Mouse (Mus musculus) cerebellum, adult 9-11 months (tissue): ENCODE results near the gene Wipf2.
"Not testable (repeated sequence)": the region's sequence is repeated elsewhere in the genome, so short reads cannot be mapped to it uniquely, and the experiment has no call there.

Experiments
- DNase-seq: peaks from one replicate; pipeline ENCODE4 v3.0.0; 2022

The Wipf2 gene

DNA sequence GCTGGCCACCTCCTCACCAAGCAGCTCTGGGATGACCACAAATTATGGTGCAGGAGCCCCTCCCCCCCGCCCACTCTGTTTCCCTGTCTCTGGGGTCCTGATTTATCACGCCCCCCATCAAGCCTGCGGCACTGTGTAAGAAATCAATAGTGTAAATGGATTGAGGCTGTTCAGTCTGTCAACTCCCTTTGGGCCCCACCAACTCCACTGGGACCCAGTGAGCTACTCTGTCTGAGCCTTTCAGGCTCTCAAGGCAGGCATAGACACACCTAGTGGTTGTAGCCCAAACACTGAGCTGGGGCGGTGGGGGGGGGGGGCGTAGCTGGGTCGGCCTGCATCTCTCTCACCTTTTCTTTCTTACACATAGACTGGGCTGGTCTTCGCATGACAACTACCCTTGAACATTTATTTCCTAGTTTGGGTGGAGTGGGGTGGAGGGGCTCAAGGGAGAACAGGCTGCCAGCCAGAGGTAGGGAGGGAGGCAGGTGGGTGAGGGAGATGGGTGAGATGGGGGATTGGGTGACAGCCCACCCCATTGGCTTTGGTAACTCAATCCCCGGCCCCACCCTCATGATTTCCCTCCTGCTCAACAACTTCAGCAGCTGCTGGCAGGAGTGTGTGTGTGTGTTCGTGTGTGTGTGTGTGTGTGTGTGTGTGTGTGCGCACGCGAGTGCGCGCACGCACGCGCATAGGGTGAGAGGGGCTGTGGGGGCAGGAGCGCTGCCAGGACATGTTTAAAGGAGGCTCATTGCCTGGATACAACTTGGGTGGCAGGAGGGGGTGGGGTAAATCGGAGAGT, 69.1 kb downstream of the Wipf2 start:
- DNase-seq, result peak; percentile 60

DNA sequence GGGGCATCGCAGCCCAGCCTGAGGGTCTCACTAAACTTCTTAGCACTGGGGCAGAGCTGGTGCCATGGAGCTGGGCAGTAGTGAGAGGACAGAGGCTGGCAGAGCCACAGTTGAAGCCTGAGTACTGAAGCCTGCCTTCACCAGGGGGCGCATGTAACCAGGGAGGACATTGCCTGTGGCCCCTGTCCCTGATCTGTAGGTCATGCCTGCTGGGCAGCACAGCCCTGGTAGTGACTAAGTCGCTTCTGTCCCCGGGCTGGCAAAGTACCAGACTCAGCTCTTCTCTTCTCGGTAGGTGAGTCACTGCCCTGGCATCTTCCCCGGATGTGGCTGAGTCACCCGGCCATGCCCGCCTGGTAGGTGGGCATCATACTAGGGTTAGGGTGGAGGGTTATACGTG, 69.7 kb downstream of the Wipf2 start:
- peak; percentile 91 for DNase-seq

DNA sequence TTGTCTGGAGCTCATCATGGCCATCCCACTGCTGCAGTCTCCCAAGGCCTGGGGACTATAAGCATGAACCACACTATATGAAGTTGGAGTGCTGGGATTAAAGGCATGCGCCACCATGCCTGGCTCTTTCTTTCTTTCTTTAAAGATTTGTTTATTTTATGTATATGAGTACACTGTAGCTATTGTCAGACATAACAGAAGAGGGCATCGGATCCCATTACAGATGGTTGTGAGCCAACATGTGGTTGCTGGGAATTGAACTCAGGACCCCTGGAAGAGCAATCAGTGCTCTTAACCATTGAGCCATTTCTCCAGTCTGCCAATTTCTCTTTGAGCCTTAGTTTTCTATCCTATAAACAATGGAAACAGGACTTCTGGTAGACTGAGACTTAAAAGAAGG, 70.4 kb downstream of the Wipf2 start:
- DNase-seq, result not testable (repeated sequence)

DNA sequence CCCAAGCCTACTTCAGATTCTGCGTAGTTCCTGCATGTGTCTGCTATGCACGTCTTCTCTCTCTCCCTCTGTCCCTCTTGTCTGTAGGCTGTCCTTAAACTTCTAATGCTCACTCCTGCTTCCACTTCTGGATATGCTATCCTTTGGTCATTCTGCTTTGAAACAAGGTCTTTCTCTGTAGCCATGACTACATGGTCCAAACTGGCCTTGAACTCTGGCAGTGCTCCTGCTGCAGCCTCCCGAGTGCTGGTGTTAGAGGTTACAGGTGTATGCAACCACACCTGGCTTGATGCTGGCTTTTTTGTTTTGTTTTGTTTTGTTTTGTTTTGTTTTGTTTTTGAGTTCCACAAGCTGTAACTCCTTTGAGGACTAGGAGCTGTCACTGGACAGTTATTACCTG, 70.9 kb downstream of the Wipf2 start:
- no peak for DNase-seq

GRCm38 (mm10) chr11:98935123-98935522, 71.7 kb downstream of the Wipf2 start:
- DNase-seq, result peak; percentile 42

DNA sequence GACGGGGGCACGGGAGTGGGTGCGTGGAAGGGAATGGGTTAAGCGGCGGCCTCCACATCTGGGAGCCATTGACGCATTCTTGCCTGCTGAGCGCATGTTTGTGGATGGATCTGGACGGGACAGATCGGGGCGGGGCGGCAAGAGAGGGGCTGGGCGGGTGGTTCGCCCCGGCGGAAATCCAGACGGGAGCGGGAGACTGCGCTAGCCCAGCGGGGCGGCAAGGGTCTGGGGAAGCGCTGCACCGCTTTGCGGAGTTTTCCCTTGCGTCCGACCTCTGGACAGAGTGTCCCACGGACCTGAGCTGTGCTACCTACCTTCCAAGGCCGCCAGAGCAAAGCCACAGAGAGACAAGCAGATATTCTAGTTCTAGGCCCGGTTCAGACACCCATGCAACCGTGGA, 72.7 kb downstream of the Wipf2 start:
- peak; percentile 47 for DNase-seq

DNA sequence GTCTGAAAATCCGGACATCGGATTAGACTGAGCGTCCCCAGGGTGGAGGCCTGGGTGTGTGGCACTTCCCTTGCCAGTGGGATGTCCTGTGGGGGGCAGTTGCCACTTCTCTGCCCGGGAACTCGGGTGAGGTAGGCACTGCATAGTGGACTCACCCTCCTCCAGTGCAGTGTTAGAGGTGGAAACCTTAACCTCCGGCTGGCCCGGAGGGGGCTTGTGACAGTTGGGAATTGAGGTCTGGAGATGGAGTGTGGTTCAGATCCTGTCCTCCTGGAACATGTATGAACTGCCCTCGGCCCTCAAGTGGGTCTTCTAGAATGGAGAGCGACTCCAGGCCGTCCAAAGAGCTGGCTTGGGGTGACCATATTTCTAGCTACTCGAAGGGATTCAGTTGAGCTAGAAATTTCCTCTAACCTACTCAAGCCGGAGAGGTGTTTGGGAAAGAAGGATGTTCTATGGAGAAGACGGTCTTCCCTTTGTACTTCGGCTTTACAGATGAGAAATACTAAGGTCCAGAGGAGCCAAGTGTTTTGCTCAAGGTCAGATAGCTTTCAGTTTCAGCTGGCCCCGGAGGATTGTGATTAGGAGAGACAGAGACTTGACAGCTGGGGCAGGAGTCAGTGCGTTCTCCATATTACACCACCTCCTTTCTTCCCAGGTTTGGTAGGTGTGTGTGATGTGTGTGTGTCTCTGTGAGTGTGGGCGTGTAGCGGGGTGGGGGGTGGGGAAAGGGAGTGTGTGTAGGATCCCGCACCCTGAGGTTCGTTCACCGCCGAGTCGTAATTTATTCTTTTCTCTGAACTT, 73.4 kb downstream of the Wipf2 start:
- peak; percentile 60 for DNase-seq

- peak; percentile 84 for DNase-seq
These were observed 74.0 kb downstream of the Wipf2 start for GRCm38 (mm10) chr11:98937410-98937913.

- no peak for DNase-seq
These were observed 74.7 kb downstream of the Wipf2 start for GRCm38 (mm10) chr11:98937914-98938694.

DNA sequence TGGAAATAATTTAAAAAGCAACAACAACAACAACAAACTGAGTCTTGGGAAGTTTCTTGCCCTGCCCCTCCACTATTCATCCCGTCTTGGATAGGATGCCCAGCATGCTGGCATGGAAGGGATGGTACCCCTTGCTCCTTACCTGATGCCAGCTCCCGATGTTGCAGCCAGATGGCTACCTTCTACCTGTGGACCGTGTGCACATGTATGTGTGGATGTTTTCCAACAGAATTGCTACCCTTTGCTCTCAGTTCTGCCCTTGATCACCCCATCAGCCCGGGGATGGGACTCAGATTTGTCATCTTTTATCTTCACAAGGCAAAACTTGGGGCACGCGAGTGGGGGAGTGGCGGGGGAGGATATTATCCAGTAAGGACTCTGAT, 75.3 kb downstream of the Wipf2 start:
- peak; percentile 68 for DNase-seq

- DNase-seq, result peak; percentile 68
These were observed 75.9 kb downstream of the Wipf2 start for GRCm38 (mm10) chr11:98939084-98939952.

DNA sequence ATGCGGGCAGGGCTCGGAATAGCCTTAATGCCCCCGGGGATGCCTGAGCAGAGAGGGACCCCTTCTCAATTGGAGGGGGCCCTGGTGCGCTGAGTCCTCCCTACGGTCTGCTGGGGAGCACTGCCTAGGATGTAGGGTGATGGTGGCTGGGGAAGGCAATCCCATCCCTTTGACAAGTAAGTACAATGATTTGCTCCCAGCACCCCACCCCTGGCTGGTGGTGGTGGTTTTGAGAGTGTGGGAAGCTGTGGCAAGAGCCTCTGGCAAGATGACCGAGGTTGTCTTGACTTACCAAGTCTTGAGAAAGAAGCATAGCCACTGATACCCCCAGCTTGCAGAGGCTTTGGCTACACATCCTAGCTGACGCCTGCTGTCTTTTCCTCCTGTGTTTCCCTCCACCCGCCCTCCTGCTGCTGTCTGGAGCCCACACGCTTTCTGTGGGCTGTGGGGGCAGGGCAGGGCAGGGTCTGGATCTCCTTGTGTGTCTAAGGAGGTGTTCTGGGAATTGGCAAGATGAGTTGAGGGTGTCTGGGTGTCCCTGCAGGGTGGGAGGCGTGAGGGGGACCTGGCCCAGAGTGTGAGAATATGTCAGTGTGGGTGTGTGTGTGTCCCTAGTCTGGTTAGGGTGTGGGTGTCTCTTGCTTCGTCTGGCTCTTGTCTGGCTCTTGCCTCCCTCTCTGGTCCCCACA, 76.7 kb downstream of the Wipf2 start:
- peak; percentile 72 for DNase-seq

DNA sequence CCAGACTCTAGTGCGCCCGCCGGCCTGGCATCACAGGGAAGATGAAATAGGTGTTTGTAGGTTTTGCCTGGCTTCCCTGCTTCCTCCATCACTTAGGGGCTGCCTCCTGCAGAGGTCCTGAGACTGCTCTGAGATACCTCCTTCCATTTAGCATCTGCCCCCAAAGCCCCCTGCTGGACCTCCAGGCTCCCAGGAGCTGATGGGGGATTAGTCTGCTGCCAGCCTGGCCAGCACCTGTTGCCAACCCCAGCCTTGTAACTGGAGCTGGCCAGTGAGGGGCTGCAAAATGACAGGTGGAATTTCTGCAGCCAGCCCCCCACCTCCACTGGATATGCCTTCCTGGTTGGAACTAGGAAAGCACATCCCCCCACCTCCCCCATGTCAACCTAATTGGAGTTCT, 77.3 kb downstream of the Wipf2 start:
- DNase-seq, result peak; percentile 72

DNA sequence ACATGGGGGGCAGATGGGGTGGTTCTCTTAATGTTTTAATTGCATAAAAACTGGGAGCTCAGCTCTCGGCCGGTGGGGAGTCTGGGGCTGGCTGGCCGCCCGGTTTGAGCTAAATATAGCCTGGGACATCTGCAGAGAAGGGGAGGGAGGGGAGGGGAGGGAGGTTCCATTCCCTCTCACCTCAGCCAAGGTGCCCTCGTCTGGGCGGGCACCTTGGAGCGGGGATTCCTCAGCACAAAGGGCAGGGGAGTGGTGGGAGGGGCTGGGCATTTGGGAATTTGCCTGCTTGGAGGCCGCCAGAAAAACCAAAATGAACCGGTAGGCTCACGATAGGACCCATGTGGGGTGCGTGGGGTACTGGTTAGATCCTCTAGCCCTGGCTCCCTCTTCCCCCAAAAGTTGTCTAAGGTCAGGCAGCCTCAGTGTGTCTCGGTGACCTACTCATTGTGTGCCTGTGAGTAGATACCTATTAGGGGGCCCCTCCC, 77.9 kb downstream of the Wipf2 start:
- DNase-seq, result peak; percentile 85

- DNase-seq, result peak; percentile 74
These were observed 78.5 kb downstream of the Wipf2 start for GRCm38 (mm10) chr11:98941826-98942550.

DNA sequence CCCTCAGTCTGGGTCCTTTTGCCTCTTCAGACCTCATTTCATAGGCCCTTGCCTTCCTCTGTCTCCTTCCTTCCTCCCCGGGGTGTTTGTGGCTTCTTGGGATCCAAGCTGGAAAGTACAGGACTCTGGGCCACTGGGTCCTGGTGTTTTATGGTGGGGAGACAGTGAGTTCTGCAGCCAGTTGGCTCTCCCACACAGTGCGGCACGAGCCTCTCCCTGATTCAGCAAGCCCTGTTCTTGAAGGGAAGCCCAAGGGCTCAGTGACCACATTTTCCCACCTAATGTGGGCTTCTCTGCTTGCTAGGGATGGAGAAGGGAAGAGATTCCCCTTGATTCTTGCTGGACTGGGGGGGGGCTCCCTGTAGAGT, 79.1 kb downstream of the Wipf2 start:
- peak; percentile 46 for DNase-seq

- DNase-seq, result peak; percentile 57
These were observed 79.6 kb downstream of the Wipf2 start for GRCm38 (mm10) chr11:98942923-98943641.

DNA sequence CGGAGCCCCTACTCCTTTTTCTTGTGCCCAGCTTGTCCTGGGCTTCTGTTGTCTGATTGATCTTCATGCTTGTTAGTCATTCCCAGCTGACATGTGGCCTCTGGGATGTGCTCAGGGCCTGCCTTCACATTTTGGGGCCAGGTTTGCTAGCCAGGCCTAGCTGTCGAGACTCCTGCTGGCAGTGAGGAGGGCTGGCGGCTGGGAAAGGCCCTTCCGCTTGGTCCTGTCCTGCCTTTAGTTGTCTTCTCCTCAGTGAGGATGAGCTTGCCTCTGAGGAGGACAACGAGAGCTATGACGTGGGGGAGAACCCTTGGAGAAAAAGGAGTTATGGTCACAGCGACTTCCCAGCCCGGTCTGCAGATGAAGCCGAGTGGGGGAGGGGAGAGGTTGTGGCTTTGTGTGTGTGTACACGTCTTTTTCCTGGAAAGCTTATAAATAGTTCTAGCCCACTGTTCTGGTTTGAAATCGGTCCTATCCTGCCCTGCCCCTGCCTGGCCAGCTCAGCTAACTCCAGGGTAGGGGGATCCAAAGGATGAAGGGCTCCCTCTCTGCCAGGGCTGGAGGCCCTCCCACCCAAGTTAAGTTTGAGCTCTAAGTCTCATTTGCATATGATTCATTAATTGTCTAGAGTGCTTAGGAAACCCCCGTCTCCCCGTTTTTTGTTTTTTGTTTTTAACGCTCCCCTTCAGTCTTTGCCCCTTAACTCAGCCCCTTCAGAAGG, 80.5 kb downstream of the Wipf2 start:
- no peak for DNase-seq

DNA sequence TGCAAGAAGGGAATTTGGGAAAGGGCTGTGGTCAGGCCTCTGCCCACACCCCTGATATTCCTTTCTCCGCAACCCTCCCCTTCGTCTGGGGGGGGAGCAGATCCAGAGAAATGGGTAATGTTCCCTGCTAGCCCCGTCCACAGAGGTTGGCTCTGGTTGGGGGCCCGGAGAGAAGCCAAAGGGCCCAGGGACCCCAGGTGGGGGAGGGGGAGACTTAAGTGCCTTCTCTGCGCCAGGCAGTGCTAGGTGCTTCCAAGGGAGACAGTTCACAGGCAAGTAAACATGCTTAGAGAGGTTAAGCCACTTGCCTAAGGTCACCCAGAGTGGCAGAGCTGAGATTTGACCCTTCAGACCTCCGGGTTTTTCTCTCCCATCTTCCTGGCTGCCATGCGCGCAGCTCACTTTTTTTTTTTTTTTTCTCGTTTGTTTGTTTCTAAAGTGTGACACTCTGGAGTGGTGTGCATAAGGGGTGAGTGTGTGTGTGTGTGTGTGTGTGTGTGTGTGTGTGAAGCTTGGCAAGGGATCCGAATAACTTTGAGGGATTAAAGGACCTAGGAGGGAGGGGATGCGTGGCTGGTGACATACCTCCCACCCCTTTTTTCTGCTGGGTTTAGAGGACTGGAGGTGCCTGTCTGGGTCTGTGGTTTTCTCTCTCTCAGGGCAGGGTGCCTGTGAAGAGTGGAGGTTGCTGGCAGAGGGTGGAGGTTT, 81.6 kb downstream of the Wipf2 start:
- DNase-seq, result no peak
